Mouse (Mus musculus): ENCODE measurements around the gene Erc1. TPM values are rescaled to one million over a fixed set of nuclear protein-coding genes. Genes with fewer than 3 reads are reported as not detected.

The Erc1 gene
- 18.6 TPM for polyA plus RNA-seq (2014; fragmentation: Illumina TruSeq; extraction: RNeasy Lipid Tissue Mini Kit (QIAGEN cat#74804); ENCODE audit: low read depth, low replicate concordance)

DNA sequence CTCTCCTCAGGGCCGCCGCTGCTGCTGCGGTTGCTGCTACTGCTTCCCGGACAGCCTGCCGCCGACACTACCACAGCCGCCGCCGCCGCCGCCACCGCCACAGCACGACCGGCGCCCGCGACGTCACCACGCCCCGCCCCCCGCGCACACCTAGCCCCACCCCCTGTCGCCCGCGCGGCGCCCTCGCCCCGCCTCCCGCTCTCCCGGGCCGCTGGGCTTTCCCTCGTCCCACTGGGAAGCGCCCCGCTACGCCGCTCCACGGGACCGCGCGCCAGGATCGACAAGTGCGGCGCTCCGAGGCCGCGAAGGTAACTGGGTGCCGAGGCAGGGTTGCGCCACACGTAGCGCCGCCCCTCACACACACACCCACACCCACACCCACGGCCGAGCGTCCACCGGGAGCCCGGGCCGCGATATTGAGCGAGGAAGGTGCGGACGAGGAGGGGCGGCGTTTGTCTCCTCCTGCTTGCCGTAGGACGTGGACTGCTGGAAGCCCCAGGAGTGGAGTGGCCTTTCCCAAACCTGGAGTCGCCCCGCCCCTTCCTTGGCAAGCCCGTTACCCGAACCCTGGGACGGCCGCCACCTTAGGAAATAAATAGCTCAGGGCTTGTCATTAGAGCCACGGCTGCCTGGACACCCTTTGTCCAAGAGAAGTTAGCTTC lies at the start of gene Erc1:
Gene Erc1, minus strand, starts transcription at position 134 of the 662 bp plus-strand sequence.

DNA sequence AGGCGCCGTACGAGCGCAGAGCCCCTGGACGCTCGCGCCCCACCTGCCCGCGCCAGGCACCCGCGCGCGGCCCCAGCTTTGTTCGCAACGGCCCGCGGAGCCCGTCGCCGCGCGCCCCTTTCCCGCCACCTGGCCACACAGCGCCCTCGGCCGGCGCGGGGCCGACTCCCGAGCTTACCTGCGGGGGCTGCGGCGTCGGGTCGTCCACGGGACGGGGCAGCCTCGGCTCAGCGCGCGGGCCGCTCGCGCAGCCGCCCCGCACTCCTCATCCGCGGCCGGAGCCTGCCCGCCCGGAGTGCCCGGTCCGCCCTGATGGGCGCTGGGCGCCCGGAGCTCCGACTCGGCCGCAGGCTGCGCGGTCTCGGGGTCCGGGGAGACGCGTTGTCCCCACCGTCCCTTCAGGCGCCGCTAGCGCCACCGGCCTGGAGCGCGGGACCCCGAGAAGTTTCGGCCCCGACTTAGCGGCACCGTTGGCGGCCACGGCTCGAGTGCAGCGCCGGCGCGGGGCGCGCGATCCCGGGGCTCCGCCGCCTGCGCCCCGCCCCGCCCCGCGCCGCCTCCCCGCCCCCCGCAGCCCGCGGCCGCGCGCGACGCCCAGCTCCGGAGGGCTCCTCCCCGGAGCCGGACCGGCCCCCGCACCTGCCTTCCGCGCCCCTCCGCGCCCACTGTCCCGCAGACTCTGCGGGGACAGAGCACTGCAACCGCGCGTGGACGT lies 304.0 kb downstream of the Erc1 start, which contains the start of gene Wnt5b:
Gene Wnt5b, minus strand, starts transcription at position 545 of the 715 bp plus-strand sequence.

Other genes with a start within 250 kb of the Erc1 start
- 11.0 TPM for gene Rad52, start 54.5 kb upstream of the Erc1 start, polyA plus RNA-seq (2014; fragmentation: Illumina TruSeq; extraction: RNeasy Lipid Tissue Mini Kit (QIAGEN cat#74804); ENCODE audit: low read depth, low replicate concordance)
- gene Wnk1, start 190.5 kb upstream of the Erc1 start, polyA plus RNA-seq (2014; fragmentation: Illumina TruSeq; extraction: RNeasy Lipid Tissue Mini Kit (QIAGEN cat#74804); ENCODE audit: low read depth, low replicate concordance), result 692 TPM
- gene Ninj2, start 245.2 kb upstream of the Erc1 start, polyA plus RNA-seq (2014; fragmentation: Illumina TruSeq; extraction: RNeasy Lipid Tissue Mini Kit (QIAGEN cat#74804); ENCODE audit: low read depth, low replicate concordance), result not detected

Data from adrenal gland, adult 10 weeks (tissue).